Mouse (Mus musculus) right cerebral cortex, adult 18-20 months (tissue): ENCODE measurements around the gene Rims4.

Experiments used
- DNase-seq: peaks from one replicate; pipeline ENCODE4 v3.0.0; 2022; ENCODE audit warnings: mixed read lengths

Gene Rims4

DNA sequence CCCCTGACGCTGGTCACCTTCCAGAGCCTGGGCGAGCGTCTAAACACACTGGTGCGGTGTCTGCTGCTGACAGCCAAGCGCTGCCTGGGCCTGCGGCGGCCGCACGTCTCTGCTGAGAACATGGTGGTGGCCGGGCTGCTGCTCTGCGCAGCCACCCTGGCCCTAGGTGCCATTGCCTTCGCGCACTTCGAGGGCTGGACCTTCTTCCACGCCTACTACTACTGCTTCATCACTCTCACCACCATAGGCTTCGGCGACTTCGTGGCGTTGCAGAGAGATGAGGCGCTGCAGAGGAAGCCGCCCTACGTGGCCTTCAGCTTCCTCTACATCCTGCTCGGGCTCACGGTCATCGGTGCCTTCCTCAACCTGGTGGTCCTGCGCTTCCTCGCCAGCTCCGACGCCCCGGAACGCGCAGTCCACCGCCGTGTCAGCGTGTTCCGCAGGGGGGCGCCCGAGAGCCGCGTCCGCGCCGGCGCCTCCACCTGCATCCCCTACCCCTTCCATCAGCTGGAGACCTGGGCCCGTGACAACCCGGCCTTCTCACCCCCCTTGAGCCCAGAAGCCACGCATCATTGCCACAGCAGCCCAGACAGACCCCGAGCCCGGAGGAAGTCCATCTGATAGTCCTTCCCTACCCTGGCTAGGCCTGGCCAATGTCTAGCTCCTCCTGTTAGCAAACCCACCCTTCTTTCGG is 60.1 kb downstream of the Rims4 start:
- DNase-seq = peak; percentile 50

DNA sequence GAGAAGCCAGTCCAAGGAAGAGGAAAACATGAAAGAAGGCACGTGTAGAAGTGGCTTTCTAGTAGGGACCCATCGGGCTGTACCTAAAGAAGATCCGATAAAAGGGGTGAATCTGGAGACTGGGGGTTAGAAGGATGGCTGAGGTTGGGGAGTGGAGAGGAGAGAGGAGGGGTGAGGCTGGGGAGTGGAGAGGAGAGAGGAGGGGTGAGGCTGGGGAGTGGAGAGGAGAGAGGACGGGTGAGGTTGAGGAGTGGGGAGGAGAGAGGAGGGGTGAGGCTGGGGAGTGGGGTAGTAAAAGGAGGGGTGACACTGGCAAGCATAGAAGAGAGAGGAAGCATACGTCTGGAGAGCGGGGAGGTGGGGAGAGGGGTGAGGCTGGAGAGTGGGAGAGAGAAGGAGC is 61.2 kb downstream of the Rims4 start:
- DNase-seq = no peak

DNA sequence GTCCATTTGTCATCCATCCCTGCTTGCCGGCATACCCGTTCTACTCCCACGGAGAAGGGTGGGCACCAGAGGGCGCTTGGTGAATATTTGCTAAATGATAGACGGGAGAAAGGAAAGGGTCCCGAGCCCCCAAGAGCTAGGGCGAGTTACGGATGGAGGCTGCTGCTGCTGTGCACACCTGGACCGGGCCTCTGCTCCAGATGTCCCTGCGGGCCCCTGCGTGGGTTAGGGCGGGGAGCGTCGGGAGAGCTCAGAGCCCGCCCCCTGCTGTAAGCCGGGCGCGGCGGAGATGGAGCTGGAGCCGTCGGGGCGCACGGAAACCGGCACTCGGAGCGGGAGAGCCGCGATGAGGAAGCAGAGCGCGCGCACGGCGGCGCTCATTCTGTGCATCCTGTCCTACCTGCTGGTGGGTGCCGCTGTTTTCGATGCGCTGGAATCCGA is 65.0 kb downstream of the Rims4 start, which contains the start of gene Kcnk15:
Gene Kcnk15 (plus strand): TSS at position 191 of the 441 bp plus-strand sequence.
- DNase-seq = no peak

DNA sequence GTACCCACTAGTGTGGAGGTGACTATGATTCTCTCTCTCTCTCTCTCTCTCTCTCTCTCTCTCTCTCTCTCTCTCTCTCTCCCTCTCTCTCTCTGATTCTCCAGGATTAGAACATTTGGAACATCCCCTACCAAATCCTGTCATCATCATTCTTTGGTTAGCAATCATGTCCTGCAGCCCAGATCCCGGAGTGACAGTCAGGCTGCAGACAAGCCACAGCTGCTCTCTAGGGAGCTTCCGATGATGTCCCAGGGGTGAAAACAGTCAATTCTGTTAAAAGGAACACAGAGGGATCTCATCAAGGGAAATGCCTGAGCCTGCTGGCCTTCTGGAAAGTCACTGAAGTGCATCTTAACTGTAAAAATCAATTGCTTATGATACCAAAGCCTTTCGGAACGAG is 76.4 kb downstream of the Rims4 start:
- DNase-seq = no peak

DNA sequence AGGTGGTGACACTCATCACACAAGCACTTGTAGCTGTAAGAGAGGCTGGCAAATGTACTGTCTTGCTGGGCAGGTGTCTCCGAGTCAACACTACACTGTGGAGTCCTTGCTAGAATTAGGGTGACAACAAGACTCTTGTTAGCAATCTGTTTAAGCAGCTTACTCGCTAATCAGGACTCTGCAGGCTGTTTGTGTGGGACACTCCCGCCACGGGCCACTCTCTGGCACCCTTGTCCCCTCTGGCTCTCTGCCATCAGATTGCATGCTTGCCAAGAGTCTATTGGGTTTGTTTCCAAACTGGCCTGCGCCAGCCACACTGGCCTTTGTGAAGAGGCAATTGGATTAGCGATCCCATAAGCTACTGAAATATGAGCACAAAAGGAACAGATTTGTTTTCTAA is 79.0 kb downstream of the Rims4 start:
- DNase-seq = no peak

DNA sequence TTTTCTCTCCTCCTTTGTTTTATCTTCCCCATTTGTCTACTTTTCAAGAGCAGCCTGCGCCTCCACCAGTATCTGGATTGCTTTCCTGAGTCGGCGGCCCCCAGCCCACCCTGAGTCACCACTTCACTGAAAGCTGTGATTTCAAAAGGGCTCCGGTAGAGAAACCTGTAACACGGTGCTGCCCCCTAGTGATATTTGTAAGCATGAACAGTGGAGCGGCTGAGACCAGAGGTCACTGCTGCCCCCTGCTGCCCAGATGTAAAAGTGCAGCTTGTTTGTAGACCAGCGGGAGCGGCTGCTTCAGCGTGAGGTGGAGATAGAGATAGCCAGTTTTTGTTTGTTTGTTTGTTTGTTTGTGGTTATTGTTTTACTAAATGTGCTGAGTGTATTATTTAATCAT is 80.4 kb downstream of the Rims4 start:
- DNase-seq = peak; percentile 82

DNA sequence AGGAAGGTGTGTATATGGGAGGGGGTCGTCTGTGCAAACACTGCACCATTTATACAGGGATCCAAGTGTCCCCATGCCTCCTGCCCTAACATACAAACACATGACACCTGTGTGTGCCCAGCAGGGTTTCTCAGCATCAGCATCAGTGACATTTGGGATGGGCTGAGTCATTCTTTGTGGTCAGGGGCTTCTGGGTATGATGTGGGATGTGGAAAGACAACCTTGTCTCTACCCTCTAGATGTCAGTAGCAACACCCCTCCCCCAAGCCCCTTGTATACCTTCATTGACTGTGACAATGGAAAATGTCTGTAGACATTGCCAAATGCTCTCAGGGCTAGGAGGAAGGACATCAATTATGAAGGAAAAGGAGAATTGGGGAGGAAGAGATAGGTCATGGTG is 87.3 kb downstream of the Rims4 start:
- no peak for DNase-seq

DNA sequence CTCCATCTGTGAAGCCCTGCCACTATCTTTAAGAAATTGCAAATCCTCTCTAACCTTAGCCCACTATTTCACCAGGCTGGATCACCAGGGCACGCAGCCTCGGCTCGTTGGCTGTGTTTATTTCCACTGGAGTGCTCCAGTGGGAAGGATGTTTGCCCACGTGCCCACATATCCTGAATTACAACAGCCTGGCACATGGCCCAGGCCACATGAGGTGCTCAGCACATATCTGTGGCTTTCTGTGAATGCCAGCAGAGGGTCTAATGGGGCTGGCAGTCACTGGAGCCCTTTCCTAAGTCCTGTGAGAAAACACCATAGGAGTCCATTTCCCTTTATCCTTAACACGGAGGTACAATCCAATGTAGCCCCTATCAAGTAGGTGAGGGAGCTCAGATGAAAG is 92.0 kb downstream of the Rims4 start:
- no peak for DNase-seq

DNA sequence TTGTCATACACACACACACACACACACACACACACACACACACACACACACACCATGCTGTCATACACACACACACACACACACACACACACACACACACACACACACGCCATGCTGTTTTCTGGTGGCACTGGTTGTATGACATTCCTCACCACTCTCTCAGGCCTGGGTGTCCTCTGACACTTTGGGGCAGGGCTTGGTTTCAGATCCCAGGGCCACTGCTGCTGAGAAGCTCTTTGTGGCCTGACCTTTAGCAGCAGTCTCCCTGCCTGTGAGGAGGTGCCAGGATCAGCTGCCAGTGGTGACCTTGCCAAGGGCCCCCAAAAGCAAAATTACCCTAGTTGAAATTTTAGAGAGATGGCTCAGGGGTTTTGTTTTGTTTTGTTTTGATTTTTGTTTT is 92.6 kb downstream of the Rims4 start:
- DNase-seq = no peak

DNA sequence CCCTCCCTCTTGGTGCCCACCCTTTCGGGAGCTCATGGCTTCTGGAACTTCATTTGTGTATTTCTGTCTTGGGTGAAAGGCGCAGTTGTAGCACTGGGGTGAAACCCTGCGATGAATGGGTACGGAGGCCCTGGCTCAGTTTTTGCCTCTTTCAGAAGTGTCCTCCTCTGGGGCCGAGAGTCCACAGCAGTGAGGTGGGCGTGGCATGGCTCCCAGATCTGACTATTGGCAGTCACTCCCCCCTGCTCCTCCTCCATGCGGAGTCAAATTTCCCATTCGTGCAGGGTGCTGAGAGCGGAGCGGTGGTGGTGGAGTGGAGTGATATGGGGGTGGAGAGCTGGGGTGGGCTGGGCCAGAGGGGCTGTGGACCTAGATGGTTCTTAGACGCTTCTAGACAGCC is 94.7 kb downstream of the Rims4 start:
- no peak for DNase-seq

DNA sequence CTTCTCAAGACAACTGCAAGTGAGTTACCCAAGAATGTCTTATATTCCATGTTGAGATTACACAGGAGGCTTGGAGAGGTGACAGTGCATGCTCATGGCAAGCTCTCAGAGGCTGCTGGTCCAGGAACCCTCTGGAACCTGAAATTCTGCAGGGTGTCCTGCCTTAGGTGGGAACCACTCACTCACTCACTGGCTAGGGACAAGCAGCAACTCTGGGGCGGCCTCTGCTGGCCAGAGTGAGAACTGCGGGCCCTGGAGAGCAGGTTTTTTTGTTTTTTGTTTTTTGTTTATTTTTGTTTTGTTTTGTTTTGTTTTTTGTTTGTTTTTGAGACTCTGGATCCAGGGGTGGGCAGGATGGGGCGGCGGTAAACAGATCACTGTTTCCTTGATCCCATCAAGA is 95.2 kb downstream of the Rims4 start:
- DNase-seq = no peak

DNA sequence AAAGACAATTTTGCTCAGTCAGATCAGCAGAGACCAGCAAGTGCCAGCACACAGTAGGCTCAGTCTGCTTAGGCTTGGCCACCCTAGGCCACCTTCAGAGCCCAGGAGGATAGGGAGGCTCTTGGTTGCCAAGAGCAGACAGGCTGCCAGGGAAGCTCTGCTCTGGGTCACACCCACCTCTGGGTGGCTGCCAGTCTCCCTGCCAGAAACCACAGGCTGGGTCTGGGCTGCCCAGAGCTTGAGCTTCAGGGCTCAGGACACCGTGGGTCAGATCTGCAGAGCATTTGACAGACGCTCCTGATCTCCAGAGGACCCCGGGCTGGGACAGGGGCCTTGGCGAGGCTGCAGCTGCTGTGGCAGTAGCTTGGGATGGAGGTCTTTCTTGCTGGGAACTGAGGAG is 97.9 kb downstream of the Rims4 start, which contains the start of gene Ccn5:
Gene Ccn5 (plus strand): TSS at position 255 of the 400 bp plus-strand sequence.
- no peak for DNase-seq

DNA sequence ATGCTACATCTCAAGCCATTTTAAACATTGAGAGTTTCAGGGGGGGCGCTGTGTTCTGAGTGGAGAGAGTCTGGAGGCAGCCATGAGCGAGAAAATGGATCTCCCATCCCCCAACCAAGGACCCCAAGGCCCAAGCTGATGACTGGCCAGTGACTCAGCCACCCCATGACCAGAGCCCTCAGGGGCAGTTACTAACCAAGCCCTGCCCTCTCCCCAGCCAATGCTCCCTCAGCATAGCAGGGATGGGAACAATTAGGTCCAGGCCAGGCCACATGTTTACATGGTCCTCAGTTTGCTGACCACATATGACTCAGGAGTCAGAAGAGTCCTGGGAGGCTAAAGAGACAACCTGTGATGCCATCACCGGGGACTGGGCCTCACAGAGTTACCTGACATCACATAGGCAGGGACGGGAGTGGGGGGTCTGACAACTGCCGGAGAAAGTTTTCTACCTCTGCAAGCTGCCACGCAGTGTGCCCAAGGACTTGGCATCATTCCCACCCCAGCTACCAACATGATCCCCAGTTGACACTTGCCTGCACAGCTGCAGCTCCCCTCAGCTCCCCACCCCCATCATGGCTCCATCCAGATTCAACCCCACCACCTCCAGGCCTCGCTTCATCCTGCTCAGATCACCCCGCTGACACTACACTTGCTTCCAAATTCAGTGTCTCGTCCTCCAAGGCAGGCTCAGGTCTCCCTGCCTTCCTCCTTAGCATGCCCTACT is 103.6 kb downstream of the Rims4 start:
- no peak for DNase-seq

DNA sequence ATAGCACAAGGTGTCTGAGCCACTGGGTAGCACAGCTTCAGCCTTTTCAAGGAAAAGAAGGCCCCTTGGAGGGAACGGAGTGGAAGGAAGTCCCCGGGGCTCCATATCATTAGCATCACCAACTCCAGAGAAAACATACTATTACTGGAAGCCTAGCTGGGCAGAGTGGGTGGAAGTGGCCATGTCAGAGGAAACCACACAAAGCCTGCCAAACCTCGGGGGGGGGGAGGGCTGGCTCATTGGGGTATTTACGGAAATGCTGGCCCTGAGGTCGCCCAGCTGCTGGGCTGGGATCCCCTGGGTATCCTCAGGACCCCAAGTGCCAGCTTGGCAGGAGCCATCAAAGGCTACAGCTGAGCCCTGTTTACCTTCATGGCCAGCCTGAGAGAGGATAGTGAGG is 105.4 kb downstream of the Rims4 start:
- DNase-seq = no peak
